Mouse (Mus musculus) layer of hippocampus, adult 9-11 months (tissue): Measurements from ENCODE around the gene Bak1.

Source experiments
- DNase-seq: peaks from one replicate; pipeline ENCODE4 v3.0.0; 2022

The Bak1 gene

GRCm38 (mm10) chr17:26975415-26975814, 53.4 kb downstream of the Bak1 start:
- DNase-seq, result no peak

GRCm38 (mm10) chr17:26974547-26974946, 54.3 kb downstream of the Bak1 start:
- no peak for DNase-seq

- DNase-seq, result peak; percentile 96
Observed at GRCm38 (mm10) chr17:26972703-26973574, 55.9 kb downstream of the Bak1 start, which contains the start of gene Zbtb9. TSS of gene Zbtb9 (plus strand) at chr17:26973167.

- no peak for DNase-seq
Observed at GRCm38 (mm10) chr17:26972107-26972506, 56.7 kb downstream of the Bak1 start.

GRCm38 (mm10) chr17:26971247-26971905, 57.4 kb downstream of the Bak1 start:
- no peak for DNase-seq

GRCm38 (mm10) chr17:26970221-26970620, 58.6 kb downstream of the Bak1 start:
- no peak for DNase-seq
